In genomic region chr6:99093856-99094255, GRCm38 (mm10) we compare ENCODE assay signal across 10 mouse cellular contexts.
A peak's percentile ranks its signal among the peaks of the same experiment; 100 is the strongest.
DNase-seq lines count a peak whose midpoint lies in the region; ATAC-seq and TF ChIP-seq lines count a peak whose summit lies in the region.
"Had no signal": no experiment of that assay in that cellular context is flagged by ENCODE, and none has a peak within 500 bp of the region (broad histone marks: within the 10 kb centered on the region; RNA-seq: fewer than 3 reads in every experiment).

No protein-coding gene starts in this region.

- H3K9me3 ChIP-seq in lung, embryonic 16.5 days (ENCODE audit: control insufficient read depth, low read length): no peaks in the 10 kb centered on the region
- H3K9me3 ChIP-seq in heart, embryonic 15.5 days (replicated peaks): no peaks in the 10 kb centered on the region

- peak overlapping the region; percentile 64 for H3K4me2 ChIP-seq in lung, embryonic 16.5 days (ENCODE audit: low read depth, low read length)
- H3K4me2 ChIP-seq in heart, embryonic 15.5 days: peak overlapping the region; percentile 74
- H3K4me2 ChIP-seq in myocyte (ENCODE audit: low read depth): peak overlapping the region; percentile 91

- no peaks in the 10 kb centered on the region for H3K27me3 ChIP-seq in lung, embryonic 16.5 days (ENCODE audit: control insufficient read depth, insufficient read depth, low read depth, low read length)
- H3K27me3 ChIP-seq in heart, embryonic 15.5 days: no peaks in the 10 kb centered on the region
- no peaks in the 10 kb centered on the region for H3K27me3 ChIP-seq in myocyte (ENCODE audit: control insufficient read depth, insufficient read depth, insufficient read length)

- peak overlapping the region; percentile 26; the same call in 1 of the 2 replicates for H3K9ac ChIP-seq in lung, embryonic 16.5 days (ENCODE audit: low read length)
- H3K9ac ChIP-seq in heart, embryonic 15.5 days: no peak overlapping the region

- WGBS in lung, embryonic 16.5 days: 30% methylated on average over 2 of the region's 2 CpGs
- WGBS in heart, embryonic 15.5 days: 21% methylated on average over 2 of the region's 2 CpGs

- H3K36me3 ChIP-seq in lung, embryonic 16.5 days (ENCODE audit: control insufficient read depth, insufficient read depth, low read length): no peaks in the 10 kb centered on the region
- no peaks in the 10 kb centered on the region for H3K36me3 ChIP-seq in heart, embryonic 15.5 days
- H3K36me3 ChIP-seq in myocyte (ENCODE audit: control insufficient read depth, insufficient read depth): no peaks in the 10 kb centered on the region

- no peak for TF ChIP-seq POLR2A in myocyte (IDR thresholded peaks at IDR 0.05; ENCODE audit: insufficient read length, low read depth)

- peak overlapping the region; percentile 32; the same call in 1 of the 2 replicates for H3K27ac ChIP-seq in lung, embryonic 16.5 days (ENCODE audit: low read length)
- peak overlapping the region; percentile 98 for H3K27ac ChIP-seq in heart, embryonic 15.5 days

- peaks cover 31% of the 10 kb centered on the region for H3K4me1 ChIP-seq in lung, embryonic 16.5 days (replicated peaks; ENCODE audit: control insufficient read depth, insufficient read depth, low read length)
- H3K4me1 ChIP-seq in heart, embryonic 15.5 days (replicated peaks): peaks cover 49% of the 10 kb centered on the region

- no peak overlapping the region for H3ac ChIP-seq in myocyte (ENCODE audit: control insufficient read depth, insufficient read length)

- peak; percentile 40 for DNase-seq in CD4-positive, CD25-positive, alpha-beta regulatory T cell, adult 2 months (ENCODE audit: low read depth, low spot score)
- no peak for DNase-seq in lung, adult 18-20 months
- no peak for DNase-seq in left cerebral cortex, adult 11 months (ENCODE audit: low spot score)
- DNase-seq in cerebellum, adult 18-20 months: no peak
- DNase-seq: adrenal gland, adult 8-10 months; cerebellum, adult 11-12 months had no signal

- H3K4me3 ChIP-seq in lung, embryonic 16.5 days (ENCODE audit: low read length): peak overlapping the region; percentile 50
- H3K4me3 ChIP-seq in heart, embryonic 15.5 days: no peak overlapping the region
- no peak overlapping the region for H3K4me3 ChIP-seq in myocyte

- ATAC-seq in CD4-positive, CD25-positive, alpha-beta regulatory T cell, adult 4 months: no peak
- ATAC-seq in lung, embryonic 16.5 days (ENCODE audit: low read depth): no peak
- peak; percentile 20; the same call in 1 of the 2 replicates for ATAC-seq in heart, embryonic 15.5 days (replicated peaks; ENCODE audit: insufficient number of reproducible peaks, insufficient read depth, low FRiP score, low read depth)

- H3K79me2 ChIP-seq in myocyte (ENCODE audit: control insufficient read depth, insufficient read depth): no peaks in the 10 kb centered on the region

TF ChIP-seq in myocyte, 11 proteins besides CTCF, POLR2A, EP300 and RAD21:
- TF ChIP-seq CEBPB (IDR thresholded peaks at IDR 0.05; ENCODE audit: insufficient read depth, poor library complexity, severe bottlenecking) (no peak), USF1 (IDR thresholded peaks at IDR 0.05; ENCODE audit: low read depth) (no peak), POLR2AphosphoS2 (IDR thresholded peaks at IDR 0.05; ENCODE audit: insufficient read length, low read depth) (no peak), MAX (IDR thresholded peaks at IDR 0.05; ENCODE audit: low read depth) (no peak), E2F4 (IDR thresholded peaks at IDR 0.05; ENCODE audit: insufficient read depth) (no peak), MYOD1 (IDR thresholded peaks at IDR 0.05; ENCODE audit: control insufficient read depth in 1 of 3, insufficient read length in 2 of 3, low read depth in 2 of 3) (no peak), MYOG (IDR thresholded peaks at IDR 0.05; ENCODE audit: control insufficient read depth in 1 of 3, insufficient read depth in 1 of 3, insufficient read length in 2 of 3, low read depth in 2 of 3) (no peak), TCF3 (IDR thresholded peaks at IDR 0.05; ENCODE audit: insufficient read length, low read depth) (no peak), SRF (IDR thresholded peaks at IDR 0.05; ENCODE audit: control insufficient read depth, insufficient read length, low read depth) (no peak), TCF12 (IDR thresholded peaks at IDR 0.05; ENCODE audit: insufficient read depth, poor library complexity, severe bottlenecking) (no peak), REST (IDR thresholded peaks at IDR 0.05; ENCODE audit: insufficient read depth, insufficient read length) (no peak)
